Mouse (Mus musculus): ENCODE data around the gene Pex7. TPM values are rescaled to one million over a fixed set of nuclear protein-coding genes. Genes with fewer than 3 reads are reported as not detected.
"Not testable (repeated sequence)": the region's sequence is repeated elsewhere in the genome, so short reads cannot be mapped to it uniquely, and the experiment has no call there.

The Pex7 gene
- polyA plus RNA-seq, 1 experiment from 2014 or later = 26.5 TPM

DNA sequence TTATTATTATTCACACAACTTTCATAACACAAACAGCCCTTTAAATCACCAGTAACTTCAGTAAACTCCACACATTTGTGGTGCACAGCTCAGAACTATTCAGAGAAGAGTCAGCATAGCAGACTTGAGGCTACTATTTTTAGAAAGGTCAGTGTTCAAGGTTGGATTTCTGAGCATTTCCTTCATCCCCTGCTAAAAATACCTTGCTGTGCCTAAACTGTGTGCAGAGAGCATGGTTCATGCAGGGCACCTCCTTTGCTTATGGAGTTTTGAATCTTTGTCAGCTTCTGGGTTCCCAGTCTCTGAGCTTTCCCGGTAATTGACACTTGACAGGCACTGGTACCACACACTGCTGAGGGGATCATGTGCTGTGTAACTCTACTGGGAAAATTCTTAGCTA is 20.7 kb upstream of the Pex7 start:
- Histone ChIP-seq H3K27ac (no peak overlapping the region), H3K9ac (no peak overlapping the region), H3K9me3 (replicated peaks) (no peaks in the 10 kb centered on the region), H3K4me1 (peaks cover under 1% of the 10 kb centered on the region; the same call in 1 of the 2 replicates), H3K4me3 (no peak overlapping the region), H3K4me2 (no peak overlapping the region), H3K36me3 (ENCODE audit: poor library complexity, severe bottlenecking) (no peaks in the 10 kb centered on the region), H3K27me3 (peaks cover 11% of the 10 kb centered on the region)
- 79% methylated on average over 1 of the region's 1 CpGs for WGBS
- no peak for ATAC-seq

GRCm38 (mm10) chr10:19926391-19926897 is 19.0 kb upstream of the Pex7 start:
- not testable (repeated sequence) for ATAC-seq; H3K9ac ChIP-seq; H3K9me3 ChIP-seq (replicated peaks); H3K4me3 ChIP-seq; H3K4me1 ChIP-seq; H3K27me3 ChIP-seq; H3K4me2 ChIP-seq; H3K36me3 ChIP-seq (ENCODE audit: poor library complexity, severe bottlenecking); H3K27ac ChIP-seq
- 85% methylated on average over 4 of the region's 4 CpGs for WGBS

- no peak overlapping the region for H3K27ac ChIP-seq
- no peaks in the 10 kb centered on the region for H3K27me3 ChIP-seq
- H3K4me2 ChIP-seq = no peak overlapping the region
- no peaks in the 10 kb centered on the region for H3K9me3 ChIP-seq (replicated peaks)
- WGBS = 78% methylated on average over 2 of the region's 2 CpGs
- H3K4me3 ChIP-seq = no peak overlapping the region
- H3K36me3 ChIP-seq (ENCODE audit: poor library complexity, severe bottlenecking) = no peaks in the 10 kb centered on the region
- ATAC-seq = no peak
- H3K9ac ChIP-seq = no peak overlapping the region
- no peaks in the 10 kb centered on the region for H3K4me1 ChIP-seq
Measured at GRCm38 (mm10) chr10:19924256-19924655, 16.8 kb upstream of the Pex7 start.

DNA sequence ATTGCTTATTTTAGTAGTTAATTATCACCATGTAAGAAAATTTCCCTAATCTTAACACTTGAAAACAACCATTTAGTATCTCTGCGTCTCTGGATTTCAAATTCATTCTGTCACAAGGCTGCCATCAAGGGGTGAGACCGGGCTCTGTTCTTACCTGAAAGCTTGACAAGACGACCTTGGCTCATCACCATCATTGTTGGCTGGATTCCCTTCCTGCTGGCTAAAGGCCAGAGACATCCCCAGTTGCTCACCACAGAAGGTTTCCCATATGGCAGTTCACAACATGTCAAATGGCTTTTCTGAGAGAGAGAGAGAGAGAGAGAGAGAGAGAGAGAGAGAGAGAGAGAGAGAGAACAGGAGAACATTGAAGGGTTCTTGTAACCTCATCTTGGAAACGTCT is 14.9 kb upstream of the Pex7 start:
- H3K4me1 ChIP-seq = no peaks in the 10 kb centered on the region
- H3K4me3 ChIP-seq = no peak overlapping the region
- H3K27ac ChIP-seq = no peak overlapping the region
- H3K4me2 ChIP-seq = no peak overlapping the region
- peak; percentile 59 for ATAC-seq
- no peaks in the 10 kb centered on the region for H3K9me3 ChIP-seq (replicated peaks)
- 48% methylated on average over 4 of the region's 4 CpGs for WGBS
- no peaks in the 10 kb centered on the region for H3K27me3 ChIP-seq
- no peaks in the 10 kb centered on the region for H3K36me3 ChIP-seq (ENCODE audit: poor library complexity, severe bottlenecking)
- H3K9ac ChIP-seq = no peak overlapping the region

- peak; percentile 67; the same call in 1 of the 2 replicates for ATAC-seq
- no peaks in the 10 kb centered on the region for H3K9me3 ChIP-seq (replicated peaks)
- H3K4me2 ChIP-seq = no peak overlapping the region
- no peak overlapping the region for H3K4me3 ChIP-seq
- H3K36me3 ChIP-seq (ENCODE audit: poor library complexity, severe bottlenecking) = no peaks in the 10 kb centered on the region
- H3K9ac ChIP-seq = no peak overlapping the region
- H3K27ac ChIP-seq = no peak overlapping the region
- 63% methylated on average over 1 of the region's 1 CpGs for WGBS
- no peaks in the 10 kb centered on the region for H3K27me3 ChIP-seq
- no peaks in the 10 kb centered on the region for H3K4me1 ChIP-seq
Measured at GRCm38 (mm10) chr10:19915301-19915700, 7.8 kb upstream of the Pex7 start.

DNA sequence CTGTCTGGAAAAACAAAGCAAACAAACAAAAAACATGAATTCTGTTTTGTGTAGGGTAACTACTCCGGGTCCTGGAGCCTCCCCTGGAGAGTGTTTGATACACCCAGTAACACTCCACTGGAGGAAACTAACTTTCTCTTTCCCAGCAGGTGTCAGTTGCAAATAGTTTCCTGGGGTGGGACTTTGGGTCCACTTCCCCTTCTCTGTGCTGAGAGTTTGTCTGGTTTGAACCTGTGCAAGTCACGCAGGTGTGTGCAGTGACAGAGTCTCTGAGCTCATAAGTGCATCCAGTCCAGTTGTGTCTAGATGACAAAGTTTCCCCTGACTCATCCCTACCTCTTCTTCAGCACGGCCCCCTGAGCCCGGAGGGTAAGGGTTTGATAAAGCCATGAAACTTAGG is 6.3 kb upstream of the Pex7 start:
- ATAC-seq = no peak
- H3K9me3 ChIP-seq (replicated peaks) = no peaks in the 10 kb centered on the region
- H3K27ac ChIP-seq = no peak overlapping the region
- no peaks in the 10 kb centered on the region for H3K36me3 ChIP-seq (ENCODE audit: poor library complexity, severe bottlenecking)
- no peak overlapping the region for H3K4me3 ChIP-seq
- WGBS = 83% methylated on average over 4 of the region's 4 CpGs
- no peak overlapping the region for H3K9ac ChIP-seq
- H3K27me3 ChIP-seq = 0 out of 2 replicates have a peak, but pooled peaks cover 8% of the 10 kb centered on the region
- no peaks in the 10 kb centered on the region for H3K4me1 ChIP-seq
- no peak overlapping the region for H3K4me2 ChIP-seq

GRCm38 (mm10) chr10:19911583-19911982 is 4.1 kb upstream of the Pex7 start:
- no peak overlapping the region for H3K4me3 ChIP-seq
- H3K36me3 ChIP-seq (ENCODE audit: poor library complexity, severe bottlenecking) = no peaks in the 10 kb centered on the region
- no peak overlapping the region for H3K27ac ChIP-seq
- 44% methylated on average over 1 of the region's 1 CpGs for WGBS
- no peak overlapping the region for H3K9ac ChIP-seq
- 0 out of 2 replicates have a peak, but pooled peaks cover 8% of the 10 kb centered on the region for H3K27me3 ChIP-seq
- ATAC-seq = no peak
- H3K4me2 ChIP-seq = no peak overlapping the region
- H3K9me3 ChIP-seq (replicated peaks) = no peaks in the 10 kb centered on the region
- no peaks in the 10 kb centered on the region for H3K4me1 ChIP-seq

GRCm38 (mm10) chr10:19910516-19910915 is 3.0 kb upstream of the Pex7 start:
- H3K9me3 ChIP-seq (replicated peaks) = no peaks in the 10 kb centered on the region
- no peaks in the 10 kb centered on the region for H3K4me1 ChIP-seq
- no peaks in the 10 kb centered on the region for H3K36me3 ChIP-seq (ENCODE audit: poor library complexity, severe bottlenecking)
- no peak for ATAC-seq
- 0 out of 2 replicates have a peak, but pooled peaks cover 8% of the 10 kb centered on the region for H3K27me3 ChIP-seq
- no peak overlapping the region for H3K27ac ChIP-seq
- no peak overlapping the region for H3K9ac ChIP-seq
- H3K4me2 ChIP-seq = no peak overlapping the region
- 90% methylated on average over 2 of the region's 2 CpGs for WGBS
- H3K4me3 ChIP-seq = no peak overlapping the region

- Histone ChIP-seq H3K27ac (no peak overlapping the region), H3K4me1 (no peaks in the 10 kb centered on the region), H3K27me3 (0 out of 2 replicates have a peak, but pooled peaks cover 8% of the 10 kb centered on the region), H3K4me2 (no peak overlapping the region), H3K4me3 (no peak overlapping the region), H3K36me3 (ENCODE audit: poor library complexity, severe bottlenecking) (no peaks in the 10 kb centered on the region), H3K9me3 (replicated peaks) (no peaks in the 10 kb centered on the region), H3K9ac (no peak overlapping the region)
- ATAC-seq = no peak
- WGBS = 67% methylated on average over 2 of the region's 2 CpGs
Measured at GRCm38 (mm10) chr10:19908076-19908475, 587 bp upstream of the Pex7 start.

GRCm38 (mm10) chr10:19904077-19904820 is 3.2 kb downstream of the Pex7 start:
- H3K4me2 ChIP-seq = no peak overlapping the region
- no peak for ATAC-seq
- no peak overlapping the region for H3K4me3 ChIP-seq
- H3K36me3 ChIP-seq (ENCODE audit: poor library complexity, severe bottlenecking) = peaks cover 5% of the 10 kb centered on the region; the same call in 1 of the 2 replicates
- no peak overlapping the region for H3K9ac ChIP-seq
- H3K9me3 ChIP-seq (replicated peaks) = no peaks in the 10 kb centered on the region
- no peak overlapping the region for H3K27ac ChIP-seq
- no peaks in the 10 kb centered on the region for H3K4me1 ChIP-seq
- 85% methylated on average over 13 of the region's 13 CpGs for WGBS
- 0 out of 2 replicates have a peak, but pooled peaks cover 2% of the 10 kb centered on the region for H3K27me3 ChIP-seq

DNA sequence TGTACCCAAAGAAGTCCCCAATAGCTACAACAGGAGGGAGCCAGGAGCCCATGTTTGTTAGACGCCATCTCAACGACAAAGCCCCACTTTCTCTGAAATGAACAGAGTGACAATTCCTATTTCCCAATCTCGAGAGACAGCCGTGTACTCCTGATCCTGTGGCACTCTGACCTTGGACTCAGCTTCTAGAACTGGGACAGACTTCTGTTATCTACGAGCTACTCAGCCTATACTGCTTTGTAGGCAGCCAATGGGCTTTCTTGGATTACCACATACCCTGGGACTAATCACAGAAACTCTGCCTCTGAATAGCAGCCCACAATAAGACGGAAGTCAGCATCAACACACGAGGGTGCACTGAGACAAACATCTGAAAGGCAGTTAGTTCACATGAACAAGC is 5.5 kb downstream of the Pex7 start:
- Histone ChIP-seq H3K9me3 (replicated peaks) (no peaks in the 10 kb centered on the region), H3K9ac (no peak overlapping the region), H3K4me3 (no peak overlapping the region), H3K4me1 (no peaks in the 10 kb centered on the region), H3K27ac (no peak overlapping the region), H3K4me2 (no peak overlapping the region), H3K36me3 (ENCODE audit: poor library complexity, severe bottlenecking) (peaks cover 5% of the 10 kb centered on the region; the same call in 1 of the 2 replicates), H3K27me3 (no peaks in the 10 kb centered on the region)
- ATAC-seq = no peak
- 76% methylated on average over 7 of the region's 7 CpGs for WGBS

- no peak overlapping the region for H3K27ac ChIP-seq
- no peak overlapping the region for H3K9ac ChIP-seq
- WGBS = 83% methylated on average over 2 of the region's 2 CpGs
- no peak for ATAC-seq
- no peaks in the 10 kb centered on the region for H3K9me3 ChIP-seq (replicated peaks)
- H3K4me1 ChIP-seq = no peaks in the 10 kb centered on the region
- H3K4me2 ChIP-seq = no peak overlapping the region
- no peak overlapping the region for H3K4me3 ChIP-seq
- peaks cover 5% of the 10 kb centered on the region; the same call in 1 of the 2 replicates for H3K36me3 ChIP-seq (ENCODE audit: poor library complexity, severe bottlenecking)
- H3K27me3 ChIP-seq = no peaks in the 10 kb centered on the region
Measured at GRCm38 (mm10) chr10:19900191-19900590, 7.3 kb downstream of the Pex7 start.
